Mouse (Mus musculus): ENCODE results near the gene Gm3417.
"Not testable (repeated sequence)": the region's sequence is repeated elsewhere in the genome, so short reads cannot be mapped to it uniquely, and the experiment has no call there.

DNA sequence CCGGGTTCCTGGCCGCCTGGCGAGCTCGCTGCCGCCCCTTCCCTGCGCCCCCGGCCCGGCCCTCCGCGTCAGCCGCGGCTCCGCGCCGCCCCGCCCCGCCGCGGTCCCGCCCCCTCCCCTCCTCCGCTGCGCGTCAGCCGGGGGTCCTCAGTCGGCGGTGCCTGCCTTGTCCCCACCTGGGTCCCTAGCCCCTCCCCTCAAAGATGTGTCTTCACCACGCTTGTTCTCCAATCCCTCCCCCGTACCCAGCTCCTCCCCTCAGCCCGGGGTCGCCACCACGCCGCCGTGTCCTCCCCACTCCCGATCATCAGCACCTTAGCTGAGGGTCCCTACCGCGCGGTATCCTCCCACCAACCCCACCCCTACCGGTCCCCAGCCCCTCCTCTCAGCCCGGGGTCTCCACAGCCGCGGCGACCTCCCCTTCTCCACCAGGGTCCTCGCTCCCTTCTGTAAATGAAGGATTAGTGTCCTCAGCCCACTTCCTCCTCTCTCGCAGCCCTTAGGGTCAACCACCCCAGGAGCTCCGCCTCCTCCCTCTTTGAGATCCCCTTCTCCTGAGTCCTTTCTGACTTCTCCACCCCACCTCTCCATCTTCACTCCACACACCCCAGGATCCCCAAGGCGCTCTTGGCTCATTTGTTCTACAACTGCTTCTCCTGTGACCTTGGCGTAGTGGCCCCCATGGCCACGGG lies 46.1 kb upstream of the Gm3417 start:
- TF ChIP-seq POLR2A (IDR thresholded peaks at IDR 0.05; ENCODE audit: low read depth, low read length); CTCF (conservative IDR thresholded peaks at IDR 0.05; ENCODE audit: insufficient read depth, insufficient read length, low read depth, low read length): not testable (repeated sequence)

Measured in kidney, adult 2 months (tissue).